Mouse (Mus musculus): ENCODE data around the gene Raver2. TPM values are rescaled to one million over a fixed set of nuclear protein-coding genes. Genes with fewer than 3 reads are reported as not detected.

Gene Raver2
- polyA plus RNA-seq, 1 experiment from 2014 or later, result 10.4 TPM

DNA sequence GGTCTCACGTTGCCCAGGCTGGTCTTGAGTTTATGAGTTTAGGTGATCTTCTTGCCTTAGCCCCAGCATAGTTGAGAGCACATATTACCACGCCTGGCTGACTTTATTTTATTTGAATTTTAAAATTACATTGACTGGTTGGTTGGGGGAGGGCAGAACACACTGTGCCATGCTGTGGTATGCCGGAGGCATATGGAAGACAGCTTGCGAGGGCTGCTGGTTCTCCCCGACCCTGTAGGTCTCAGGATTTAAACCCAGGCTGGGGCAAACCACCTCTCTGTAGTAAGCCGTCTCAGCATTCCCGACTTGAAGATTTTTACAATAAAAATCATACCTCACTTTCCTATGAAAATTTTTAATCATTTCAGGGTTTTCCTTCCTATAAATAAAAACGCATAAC is 66.2 kb downstream of the Raver2 start:
- H3K4me2 ChIP-seq, result no peak overlapping the region
- no peaks in the 10 kb centered on the region for H3K9me3 ChIP-seq
- peaks cover 12% of the 10 kb centered on the region; the same call in 1 of the 2 replicates for H3K36me3 ChIP-seq
- 52% methylated on average over 8 of the region's 8 CpGs for WGBS
- H3K4me3 ChIP-seq, result no peak overlapping the region
- ATAC-seq (ENCODE audit: insufficient number of reproducible peaks, low FRiP score, low TSS enrichment, low read depth), result no peak
- H3K27me3 ChIP-seq, result no peaks in the 10 kb centered on the region
- H3K27ac ChIP-seq, result no peak overlapping the region
- H3K4me1 ChIP-seq, result peaks cover 5% of the 10 kb centered on the region; the same call in 1 of the 2 replicates
- H3K9ac ChIP-seq, result no peak overlapping the region

DNA sequence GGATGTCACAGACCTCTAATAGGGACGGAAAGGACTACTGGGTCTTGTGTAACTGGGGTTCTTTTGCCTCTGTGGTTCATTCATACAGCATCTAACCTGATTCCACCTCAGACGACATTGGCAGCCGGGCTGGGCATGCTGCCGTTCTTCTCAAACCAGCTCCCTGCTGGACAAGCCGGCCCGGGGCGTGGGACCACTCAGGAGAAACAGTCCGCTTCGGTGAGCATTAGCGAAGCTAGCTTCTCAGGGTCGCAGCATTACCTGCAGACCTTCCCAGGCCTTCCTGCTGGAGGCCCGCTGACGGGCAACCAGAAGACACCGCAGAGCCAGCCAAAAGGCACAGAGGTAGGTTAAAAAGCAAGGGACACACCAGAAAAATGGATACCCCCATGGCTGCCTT is 67.1 kb downstream of the Raver2 start:
- Histone ChIP-seq H3K4me1 (peaks cover 5% of the 10 kb centered on the region; the same call in 1 of the 2 replicates), H3K9me3 (no peaks in the 10 kb centered on the region), H3K27me3 (no peaks in the 10 kb centered on the region), H3K27ac (no peak overlapping the region), H3K9ac (no peak overlapping the region), H3K36me3 (peaks cover 12% of the 10 kb centered on the region; the same call in 1 of the 2 replicates), H3K4me2 (no peak overlapping the region), H3K4me3 (no peak overlapping the region)
- WGBS, result 94% methylated on average over 14 of the region's 14 CpGs
- no peak for ATAC-seq (ENCODE audit: insufficient number of reproducible peaks, low FRiP score, low TSS enrichment, low read depth)

DNA sequence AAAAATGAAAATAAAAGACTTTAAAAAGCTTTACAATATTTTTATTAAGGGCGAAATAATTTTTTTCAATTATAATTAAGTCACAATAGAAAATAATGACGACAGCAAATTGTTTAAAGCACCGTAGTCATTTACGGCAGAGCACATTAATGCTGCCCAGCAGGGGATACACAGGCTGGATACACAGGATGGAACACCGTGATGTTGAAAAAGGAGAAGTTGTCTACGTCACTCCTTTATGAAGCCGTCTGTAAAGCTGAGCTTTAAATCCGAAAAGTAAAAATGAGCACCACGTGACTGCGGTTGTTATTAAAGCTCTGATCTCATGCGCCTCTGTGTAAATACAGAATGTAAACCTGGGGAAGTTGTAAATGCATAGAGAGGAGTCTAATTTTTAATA is 69.2 kb downstream of the Raver2 start:
- no peak overlapping the region for H3K27ac ChIP-seq
- no peak overlapping the region for H3K4me3 ChIP-seq
- H3K27me3 ChIP-seq, result no peaks in the 10 kb centered on the region
- H3K4me1 ChIP-seq, result peaks cover 5% of the 10 kb centered on the region; the same call in 1 of the 2 replicates
- H3K9ac ChIP-seq, result no peak overlapping the region
- H3K9me3 ChIP-seq, result no peaks in the 10 kb centered on the region
- 0 out of 2 replicates have a peak, but pooled peaks cover 3% of the 10 kb centered on the region for H3K36me3 ChIP-seq
- no peak for ATAC-seq (ENCODE audit: insufficient number of reproducible peaks, low FRiP score, low TSS enrichment, low read depth)
- no peak overlapping the region for H3K4me2 ChIP-seq
- 66% methylated on average over 11 of the region's 11 CpGs for WGBS

DNA sequence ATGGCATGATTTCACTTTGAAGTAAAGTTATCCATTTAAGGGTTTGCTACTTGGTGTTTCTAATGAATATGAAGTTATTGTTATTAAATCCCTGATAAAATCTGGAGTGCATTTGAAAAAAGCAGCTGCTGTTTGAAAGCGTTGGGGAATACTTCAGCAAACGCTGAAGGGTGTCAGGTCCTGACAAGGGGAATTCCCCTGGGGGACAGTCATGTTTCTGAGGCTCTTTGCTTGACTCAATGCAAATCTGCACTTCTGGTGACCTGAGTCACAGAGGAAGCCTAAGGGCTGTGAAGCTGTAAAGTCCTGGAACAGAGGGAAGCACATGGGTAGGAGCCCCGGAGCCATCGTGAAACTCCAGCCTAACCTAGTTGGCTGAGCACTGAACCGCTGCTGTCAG is 73.0 kb downstream of the Raver2 start:
- no peaks in the 10 kb centered on the region for H3K27me3 ChIP-seq
- no peak overlapping the region for H3K4me2 ChIP-seq
- H3K4me3 ChIP-seq, result no peak overlapping the region
- H3K4me1 ChIP-seq, result 0 out of 2 replicates have a peak, but pooled peaks cover 2% of the 10 kb centered on the region
- H3K36me3 ChIP-seq, result 0 out of 2 replicates have a peak, but pooled peaks cover 6% of the 10 kb centered on the region
- no peak for ATAC-seq (ENCODE audit: insufficient number of reproducible peaks, low FRiP score, low TSS enrichment, low read depth)
- H3K9ac ChIP-seq, result no peak overlapping the region
- no peaks in the 10 kb centered on the region for H3K9me3 ChIP-seq
- 47% methylated on average over 5 of the region's 5 CpGs for WGBS
- no peak overlapping the region for H3K27ac ChIP-seq

DNA sequence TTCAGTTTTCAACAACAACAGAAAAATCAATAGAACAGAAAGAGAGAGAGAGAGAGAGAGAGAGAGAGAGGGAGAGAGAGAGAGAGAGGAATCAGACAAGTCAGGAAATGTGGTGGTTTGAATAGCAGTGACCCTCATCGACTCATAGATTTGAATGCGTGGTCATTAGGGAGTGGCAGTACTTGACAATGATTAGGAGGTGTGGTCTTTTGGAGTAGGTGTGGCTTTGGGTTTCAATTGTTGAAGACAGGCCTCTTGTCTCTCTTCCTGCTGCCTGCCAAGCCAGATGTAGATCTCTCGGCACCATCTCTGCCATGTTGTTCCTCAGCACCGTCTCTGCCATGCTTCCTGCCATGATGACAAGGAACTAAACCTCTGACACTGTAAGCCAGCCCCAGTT is 75.1 kb downstream of the Raver2 start:
- Histone ChIP-seq H3K4me2 (no peak overlapping the region), H3K27me3 (no peaks in the 10 kb centered on the region), H3K4me1 (0 out of 2 replicates have a peak, but pooled peaks cover 2% of the 10 kb centered on the region), H3K9ac (no peak overlapping the region), H3K9me3 (no peaks in the 10 kb centered on the region), H3K4me3 (no peak overlapping the region), H3K27ac (no peak overlapping the region), H3K36me3 (peaks cover 18% of the 10 kb centered on the region)
- WGBS, result 78% methylated on average over 4 of the region's 4 CpGs
- no peak for ATAC-seq (ENCODE audit: insufficient number of reproducible peaks, low FRiP score, low TSS enrichment, low read depth)

DNA sequence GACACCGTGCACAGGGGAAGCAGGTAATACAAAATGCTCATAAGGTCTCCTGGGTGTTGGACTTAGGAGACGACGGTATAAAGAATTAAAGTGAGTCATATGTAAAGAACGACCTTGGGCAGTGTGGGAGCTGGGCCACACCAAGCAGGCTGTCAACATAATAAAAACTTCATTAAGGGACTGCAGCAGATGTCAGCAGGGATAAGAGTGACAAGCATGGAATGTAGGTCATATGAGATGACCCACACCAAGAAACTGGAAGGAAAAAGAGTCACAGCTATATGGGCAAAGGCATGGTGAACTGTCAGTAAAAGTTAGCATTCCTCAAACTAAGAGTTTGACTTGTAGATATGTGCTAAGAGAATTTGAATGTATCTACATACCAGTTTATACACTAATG is 75.6 kb downstream of the Raver2 start:
- Histone ChIP-seq H3K27me3 (no peaks in the 10 kb centered on the region), H3K36me3 (peaks cover 19% of the 10 kb centered on the region), H3K9ac (no peak overlapping the region), H3K4me1 (0 out of 2 replicates have a peak, but pooled peaks cover 2% of the 10 kb centered on the region), H3K27ac (no peak overlapping the region), H3K9me3 (no peaks in the 10 kb centered on the region), H3K4me3 (no peak overlapping the region), H3K4me2 (no peak overlapping the region)
- WGBS, result 56% methylated on average over 4 of the region's 4 CpGs
- ATAC-seq (ENCODE audit: insufficient number of reproducible peaks, low FRiP score, low TSS enrichment, low read depth), result no peak

DNA sequence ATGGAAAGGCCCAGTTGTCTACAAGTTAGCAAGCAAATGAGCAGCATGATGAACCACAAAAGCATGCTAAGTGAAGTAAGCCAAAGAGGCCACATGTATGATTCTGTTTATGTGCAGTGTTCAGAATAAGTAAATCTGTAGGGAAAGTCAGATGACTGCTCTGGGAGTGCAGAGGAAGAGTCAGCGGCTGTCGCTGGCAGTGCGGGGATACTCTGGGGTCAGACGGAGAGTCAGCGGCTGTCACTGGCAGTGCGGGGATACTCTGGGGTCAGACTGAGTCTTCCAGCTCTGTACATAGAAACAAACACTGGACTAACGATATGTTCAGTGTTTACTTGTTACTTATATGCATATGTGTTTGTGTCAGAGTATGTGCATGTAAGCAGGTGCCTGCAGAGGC is 76.0 kb downstream of the Raver2 start:
- Histone ChIP-seq H3K9ac (no peak overlapping the region), H3K4me2 (no peak overlapping the region), H3K36me3 (peaks cover 21% of the 10 kb centered on the region), H3K4me3 (no peak overlapping the region), H3K4me1 (0 out of 2 replicates have a peak, but pooled peaks cover 2% of the 10 kb centered on the region), H3K27ac (no peak overlapping the region), H3K27me3 (no peaks in the 10 kb centered on the region), H3K9me3 (no peaks in the 10 kb centered on the region)
- WGBS, result 86% methylated on average over 7 of the region's 7 CpGs
- ATAC-seq (ENCODE audit: insufficient number of reproducible peaks, low FRiP score, low TSS enrichment, low read depth), result no peak

DNA sequence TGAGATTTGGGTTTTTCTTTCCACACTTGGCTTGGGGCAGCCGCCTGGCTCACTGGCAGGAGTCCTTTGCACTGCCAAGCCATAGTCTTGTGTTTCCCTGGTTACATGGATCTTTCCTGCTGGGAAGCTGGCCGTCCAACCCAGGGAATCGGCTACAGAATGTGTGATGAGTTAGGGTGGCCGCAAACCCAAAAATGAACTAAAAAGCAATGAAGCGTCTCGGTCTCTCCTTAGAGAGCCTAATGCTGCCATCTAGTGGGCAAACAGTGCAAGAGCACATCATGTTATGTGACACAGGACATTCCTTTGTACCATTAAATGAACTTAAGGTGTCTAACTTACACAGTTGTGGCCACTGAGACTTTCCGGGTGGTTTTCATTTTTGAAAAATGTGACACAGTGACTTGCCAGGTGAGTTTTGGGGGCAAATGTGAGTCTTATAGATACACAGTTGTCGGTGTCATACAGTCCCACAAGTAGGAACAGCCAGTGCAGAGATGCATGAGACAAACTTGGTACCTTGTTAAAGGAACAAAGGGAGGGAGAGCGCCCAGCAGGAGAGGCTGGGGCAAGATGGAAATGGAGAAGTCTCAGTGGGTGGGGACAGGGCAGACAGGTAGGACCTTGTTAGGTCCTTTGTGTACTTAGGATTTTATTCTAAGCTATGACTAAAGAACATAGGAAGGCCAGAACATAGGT is 77.4 kb downstream of the Raver2 start:
- Histone ChIP-seq H3K9me3 (no peaks in the 10 kb centered on the region), H3K4me1 (0 out of 2 replicates have a peak, but pooled peaks cover 2% of the 10 kb centered on the region), H3K36me3 (peaks cover 35% of the 10 kb centered on the region), H3K27me3 (no peaks in the 10 kb centered on the region), H3K27ac (no peak overlapping the region), H3K4me3 (no peak overlapping the region), H3K9ac (no peak overlapping the region), H3K4me2 (no peak overlapping the region)
- 27% methylated on average over 9 of the region's 9 CpGs for WGBS
- ATAC-seq (ENCODE audit: insufficient number of reproducible peaks, low FRiP score, low TSS enrichment, low read depth), result no peak

DNA sequence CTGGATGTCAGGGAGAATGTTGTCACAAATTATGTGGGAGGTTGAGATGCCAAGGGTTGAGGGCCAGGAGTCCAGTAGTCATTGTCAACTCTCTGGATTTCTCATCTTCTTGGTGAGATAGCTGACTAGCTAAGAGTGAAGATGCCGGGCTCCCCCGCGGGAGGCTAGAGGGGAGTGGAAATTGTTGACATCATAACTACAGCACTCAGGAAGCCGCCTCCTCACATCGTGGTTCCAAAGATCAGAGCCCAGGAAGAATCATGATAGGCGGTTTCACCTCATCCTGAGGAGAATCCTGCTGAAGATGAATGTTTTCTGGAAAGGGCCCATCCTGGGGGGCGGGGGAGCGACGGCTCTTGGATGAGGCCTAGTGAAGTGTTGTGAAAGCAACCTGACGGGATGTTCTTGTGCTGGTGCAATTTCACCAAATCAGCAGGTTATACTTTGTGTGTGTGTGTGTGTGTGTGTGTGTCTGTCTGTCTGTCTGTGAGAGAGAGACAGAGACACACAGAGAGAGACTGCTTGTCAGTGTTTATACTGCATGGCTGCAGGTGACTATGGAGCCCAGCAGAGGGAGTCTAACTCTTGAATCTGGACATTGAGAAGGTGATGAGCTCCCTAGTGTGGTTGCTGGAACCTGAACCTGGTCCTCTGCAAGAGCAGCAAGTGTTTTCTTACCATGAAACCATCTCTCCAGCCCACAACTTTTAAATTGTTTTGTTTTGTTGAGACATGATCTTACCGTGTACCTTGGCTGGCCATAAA is 78.3 kb downstream of the Raver2 start:
- Histone ChIP-seq H3K27ac (no peak overlapping the region), H3K9me3 (no peaks in the 10 kb centered on the region), H3K4me3 (no peak overlapping the region), H3K27me3 (no peaks in the 10 kb centered on the region), H3K4me2 (no peak overlapping the region), H3K36me3 (peaks cover 41% of the 10 kb centered on the region), H3K4me1 (0 out of 2 replicates have a peak, but pooled peaks cover 2% of the 10 kb centered on the region), H3K9ac (no peak overlapping the region)
- 89% methylated on average over 11 of the region's 11 CpGs for WGBS
- ATAC-seq (ENCODE audit: insufficient number of reproducible peaks, low FRiP score, low TSS enrichment, low read depth), result no peak

DNA sequence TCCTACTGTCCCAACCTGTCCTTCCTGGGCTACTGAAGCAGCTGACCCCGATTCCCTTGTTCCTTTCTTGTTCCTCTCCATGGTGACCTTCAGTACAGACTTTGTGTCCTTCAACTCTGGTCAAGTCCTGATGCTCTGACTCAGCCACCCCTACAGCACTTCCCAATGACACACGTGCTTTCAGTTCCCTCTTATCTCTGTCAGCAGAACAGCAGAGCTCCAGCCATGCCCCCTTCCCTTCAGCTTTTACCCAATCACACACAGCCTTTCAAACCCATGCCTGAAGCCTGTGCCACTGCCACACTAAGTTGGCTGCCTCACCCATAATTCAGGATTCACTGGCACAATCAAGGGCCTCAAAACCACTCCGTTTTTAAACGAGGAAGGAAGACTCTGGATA is 86.8 kb downstream of the Raver2 start:
- H3K27me3 ChIP-seq, result no peaks in the 10 kb centered on the region

DNA sequence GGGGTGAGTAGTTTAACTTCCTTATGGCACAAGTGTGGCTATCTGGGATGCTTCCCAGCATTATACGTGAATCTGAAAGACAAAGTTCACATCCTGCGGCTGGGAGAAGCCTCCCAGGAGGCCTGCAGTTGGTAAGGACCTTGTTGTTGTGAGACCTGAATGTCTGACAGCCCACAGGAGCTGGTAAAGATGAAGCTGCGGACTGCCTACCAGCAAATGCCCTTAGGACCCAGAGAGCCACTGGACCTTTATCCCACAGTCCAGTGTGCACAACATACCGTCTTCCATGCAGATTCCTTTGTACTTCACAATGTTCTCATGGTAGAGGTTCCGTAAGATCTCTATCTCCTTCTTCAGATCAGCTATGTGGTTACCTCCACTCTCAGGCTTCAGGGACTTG is 88.7 kb downstream of the Raver2 start:
- no peak for ATAC-seq (ENCODE audit: insufficient number of reproducible peaks, low FRiP score, low TSS enrichment, low read depth)
- 94% methylated on average over 5 of the region's 5 CpGs for WGBS
- Histone ChIP-seq H3K4me1 (no peaks in the 10 kb centered on the region), H3K9ac (no peak overlapping the region), H3K36me3 (peaks cover 77% of the 10 kb centered on the region), H3K4me2 (no peak overlapping the region), H3K4me3 (no peak overlapping the region), H3K27me3 (no peaks in the 10 kb centered on the region), H3K9me3 (no peaks in the 10 kb centered on the region), H3K27ac (no peak overlapping the region)

More for the DNA sequence above, 86.8 kb downstream of the Raver2 start:
- no peaks in the 10 kb centered on the region for H3K4me1 ChIP-seq
- H3K9ac ChIP-seq, result no peak overlapping the region
- 81% methylated on average over 4 of the region's 4 CpGs for WGBS
- no peak for ATAC-seq (ENCODE audit: insufficient number of reproducible peaks, low FRiP score, low TSS enrichment, low read depth)
- H3K4me3 ChIP-seq, result no peak overlapping the region
- H3K36me3 ChIP-seq, result peaks cover 79% of the 10 kb centered on the region
- H3K27ac ChIP-seq, result no peak overlapping the region
- H3K9me3 ChIP-seq, result no peaks in the 10 kb centered on the region
- no peak overlapping the region for H3K4me2 ChIP-seq

DNA sequence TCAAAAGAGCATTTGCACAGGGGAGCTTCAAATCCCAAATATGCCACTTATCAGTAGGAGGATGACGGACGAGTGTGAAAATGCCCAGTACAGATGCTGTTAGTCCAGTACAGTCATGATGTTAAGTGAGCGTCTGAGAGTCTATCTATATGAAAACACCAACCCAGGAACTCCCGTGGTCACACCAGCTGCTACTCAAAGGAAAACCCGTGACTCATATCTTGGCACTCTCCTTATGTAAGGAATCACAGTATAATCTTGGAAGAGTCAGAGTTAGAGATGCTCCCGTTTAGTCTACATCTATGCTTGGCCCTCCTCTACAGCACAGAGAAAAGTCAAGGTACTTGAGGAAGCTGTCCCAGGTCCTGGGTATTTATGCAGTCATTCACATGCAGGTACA is 89.5 kb downstream of the Raver2 start:
- no peaks in the 10 kb centered on the region for H3K9me3 ChIP-seq
- peaks cover 77% of the 10 kb centered on the region for H3K36me3 ChIP-seq
- H3K4me1 ChIP-seq, result no peaks in the 10 kb centered on the region
- no peak for ATAC-seq (ENCODE audit: insufficient number of reproducible peaks, low FRiP score, low TSS enrichment, low read depth)
- WGBS, result 84% methylated on average over 6 of the region's 6 CpGs
- no peak overlapping the region for H3K4me2 ChIP-seq
- no peak overlapping the region for H3K9ac ChIP-seq
- no peak overlapping the region for H3K4me3 ChIP-seq
- no peaks in the 10 kb centered on the region for H3K27me3 ChIP-seq
- H3K27ac ChIP-seq, result no peak overlapping the region
